Mouse (Mus musculus) cerebral cortex, adult 2 months (tissue): ENCODE measurements around the gene Sufu.

Experiments
- WGBS: fragments of 180-500 bp; shearing (Covaris S2); methylation state at CpG from one replicate; pipeline ENCODE4 v1.1.7; 2018; 5-methylcytosine and 5-hydroxymethylcytosine counted together

Gene Sufu

DNA sequence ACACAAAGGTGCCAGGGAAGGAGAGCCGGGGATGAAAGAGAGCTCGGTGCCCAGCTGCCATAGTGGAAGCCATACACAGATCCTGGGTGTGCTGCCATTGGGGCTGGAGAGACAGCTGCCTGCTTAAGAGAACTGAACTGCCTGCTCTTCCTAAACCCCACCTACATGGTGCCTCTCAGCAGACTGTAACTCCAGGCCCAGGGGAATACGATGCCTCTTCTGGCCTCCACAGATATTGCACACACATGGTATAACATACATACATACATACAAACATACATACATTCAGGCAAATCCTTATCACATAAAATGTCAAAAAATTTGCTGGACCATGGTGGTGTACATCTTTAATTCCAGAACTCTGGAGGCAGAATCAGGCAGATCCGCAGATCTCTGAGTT, 66.8 kb downstream of the Sufu start:
- WGBS, result 97% methylated on average over 4 of the region's 4 CpGs

DNA sequence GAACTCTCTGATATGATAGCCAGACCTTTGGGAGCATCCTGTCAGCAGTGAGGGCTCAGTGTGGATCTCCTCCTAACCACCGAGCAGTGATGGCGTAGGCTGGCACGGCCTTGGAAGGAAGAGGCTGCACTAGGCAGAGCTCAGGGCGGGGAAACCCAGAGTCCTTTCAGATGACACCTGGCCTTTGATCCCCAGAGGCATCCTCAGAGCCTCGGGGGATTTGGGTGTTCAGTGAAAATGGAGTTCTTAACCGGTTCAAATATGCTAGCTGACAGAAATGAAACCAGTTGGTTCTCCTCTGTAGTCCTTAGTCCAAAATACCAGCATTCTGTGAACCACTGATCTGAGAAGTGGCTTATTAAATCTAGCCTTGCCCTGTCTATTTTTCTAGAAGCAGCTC, 69.5 kb downstream of the Sufu start:
- WGBS, result 79% methylated on average over 6 of the region's 6 CpGs

DNA sequence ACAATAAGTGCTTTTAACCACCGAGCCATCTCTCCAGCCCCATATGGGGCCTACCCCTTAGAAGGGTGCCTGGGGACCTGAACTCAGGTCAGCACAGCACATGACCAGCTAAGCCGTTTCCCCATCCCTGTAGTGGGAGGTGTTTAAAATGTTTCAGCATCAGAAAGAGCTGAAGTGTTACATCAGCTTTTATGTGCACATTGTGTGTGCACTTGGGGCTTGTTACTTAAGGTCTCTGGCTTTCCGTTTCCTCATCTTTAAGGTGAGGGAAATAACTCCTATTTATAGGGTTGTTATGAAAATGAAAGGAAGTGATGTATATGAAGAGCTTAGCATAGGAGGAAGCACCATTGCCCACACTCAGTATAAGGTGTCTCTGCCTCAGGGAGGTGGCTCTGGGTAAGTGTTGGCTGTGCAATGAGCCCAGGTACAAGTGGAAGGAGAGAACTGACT, 70.4 kb downstream of the Sufu start:
- WGBS, result 70% methylated on average over 3 of the region's 3 CpGs

DNA sequence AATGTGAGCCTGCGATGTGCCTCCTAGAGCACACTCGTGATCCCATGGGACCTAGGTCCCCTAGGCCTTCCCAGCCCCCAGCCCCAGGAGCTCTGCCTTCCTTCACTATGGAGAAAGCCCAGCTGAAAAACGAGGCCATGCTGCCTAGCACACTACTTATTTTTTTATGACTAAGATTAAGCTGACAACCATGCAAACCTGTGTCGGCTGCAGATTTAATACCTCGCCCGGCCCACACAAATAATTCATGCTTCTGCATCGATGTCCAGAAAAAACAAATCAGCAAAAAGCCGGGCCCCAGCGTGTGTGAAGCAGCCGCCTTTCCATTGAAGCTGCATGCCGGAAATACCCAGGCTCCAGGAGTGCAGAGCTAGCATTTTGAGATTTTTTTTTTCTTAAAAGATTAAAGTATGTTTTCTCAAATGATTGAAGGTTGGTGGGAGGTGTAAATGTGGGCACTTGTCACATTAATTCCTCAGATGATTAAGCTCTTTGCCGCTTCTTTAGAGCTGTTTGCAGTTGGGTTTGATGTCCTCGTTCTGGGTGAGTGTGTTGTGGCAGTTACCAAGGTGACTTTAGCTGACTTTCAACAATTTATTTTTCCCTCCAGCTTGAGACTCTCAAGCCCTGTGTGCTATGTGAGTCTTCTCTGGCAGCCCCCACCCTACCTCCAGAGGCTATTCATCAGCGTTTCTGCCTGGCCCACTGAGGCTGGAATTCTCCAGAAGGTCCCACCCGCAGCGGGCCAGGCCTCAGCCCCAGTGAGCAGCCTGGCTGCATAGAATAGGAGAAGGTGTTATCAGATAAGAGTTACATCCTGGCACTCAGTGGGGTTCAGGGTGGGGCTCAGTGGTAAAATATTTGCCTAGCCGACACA, 73.9 kb downstream of the Sufu start:
- WGBS, result 50% methylated on average over 17 of the region's 17 CpGs

DNA sequence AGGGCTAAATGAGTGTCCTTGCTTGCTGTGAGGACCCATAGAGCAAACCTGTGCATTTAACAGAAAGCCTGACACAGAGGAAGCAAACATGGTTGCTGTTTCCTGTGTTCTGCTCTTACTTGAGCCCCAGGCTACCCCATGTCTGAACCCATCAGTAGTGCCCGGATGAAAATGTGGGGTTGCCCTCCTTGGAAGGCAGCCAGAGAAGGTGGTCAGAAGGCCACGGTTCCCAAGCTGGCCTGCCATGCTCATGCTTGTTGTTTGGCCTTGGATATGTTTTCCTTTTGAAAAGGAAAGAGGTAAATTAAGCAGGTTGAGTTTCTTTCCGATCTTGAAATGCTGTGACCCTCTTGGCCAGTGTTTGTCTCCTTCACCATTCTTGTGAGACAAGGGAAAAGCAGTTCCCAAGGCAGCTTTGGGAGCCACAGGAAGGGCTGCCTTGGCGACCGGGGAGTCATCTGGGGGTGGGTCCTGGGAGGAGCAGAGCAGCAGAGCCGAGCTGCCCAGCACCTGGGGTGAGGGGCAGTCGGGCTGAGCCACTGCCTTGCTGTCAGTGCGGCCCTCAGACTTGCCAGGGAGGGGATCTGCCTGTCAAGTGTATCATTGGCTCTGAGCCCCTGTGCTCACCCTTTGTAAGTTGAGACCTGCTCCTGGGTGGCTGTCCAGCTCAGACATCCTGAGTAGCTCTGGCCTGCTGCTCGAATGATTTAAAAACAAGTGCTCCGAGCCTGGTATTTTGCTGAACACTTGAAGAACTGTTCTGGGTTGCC, 74.8 kb downstream of the Sufu start:
- WGBS, result 49% methylated on average over 10 of the region's 10 CpGs

DNA sequence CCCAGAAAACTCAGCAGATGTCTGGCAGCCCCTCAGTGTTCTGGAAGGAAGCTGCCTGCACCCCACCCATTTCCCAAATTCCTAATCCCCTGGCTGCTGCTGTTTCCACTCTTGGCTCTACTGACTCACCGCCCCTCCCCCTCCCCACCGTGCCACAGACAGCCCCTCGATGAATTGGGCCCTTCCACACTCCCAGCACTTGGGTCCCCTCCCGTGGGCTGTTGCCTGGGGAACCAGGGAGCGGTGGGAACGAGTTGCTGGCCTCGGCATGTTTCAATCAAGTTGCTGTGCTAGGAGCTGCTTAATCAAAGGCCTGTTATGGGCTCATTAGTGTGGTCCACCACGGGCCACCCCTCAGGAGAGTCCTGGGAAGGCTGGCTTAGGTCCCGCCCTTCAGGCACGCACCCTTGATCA, 80.7 kb downstream of the Sufu start:
- whole genome bisulfite sequencing, result 44% methylated on average over 10 of the region's 10 CpGs

DNA sequence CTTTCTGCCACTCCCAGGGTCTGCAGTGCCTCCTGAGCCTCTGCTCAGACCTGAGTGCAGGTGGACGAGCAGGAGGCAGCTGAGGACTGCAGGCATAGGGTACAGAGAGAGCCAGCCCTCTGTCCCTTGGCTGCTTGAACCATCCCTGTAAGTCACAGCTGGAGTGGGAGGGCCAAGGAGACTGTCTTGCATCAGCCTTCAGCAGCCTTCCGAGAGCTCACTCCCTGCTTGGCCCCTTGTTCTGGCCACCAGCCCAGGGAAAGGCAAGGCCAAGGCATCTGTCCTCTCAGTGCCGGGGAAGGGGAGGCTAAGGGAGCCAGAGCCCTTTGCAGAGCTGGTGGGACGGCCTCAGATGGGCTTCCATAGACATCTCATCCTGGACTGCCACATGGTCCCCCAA, 81.5 kb downstream of the Sufu start:
- 71% methylated on average over 4 of the region's 4 CpGs for WGBS

- WGBS, result 73% methylated on average over 5 of the region's 5 CpGs
Observed at GRCm38 (mm10) chr19:46478826-46479225, 82.1 kb downstream of the Sufu start.

DNA sequence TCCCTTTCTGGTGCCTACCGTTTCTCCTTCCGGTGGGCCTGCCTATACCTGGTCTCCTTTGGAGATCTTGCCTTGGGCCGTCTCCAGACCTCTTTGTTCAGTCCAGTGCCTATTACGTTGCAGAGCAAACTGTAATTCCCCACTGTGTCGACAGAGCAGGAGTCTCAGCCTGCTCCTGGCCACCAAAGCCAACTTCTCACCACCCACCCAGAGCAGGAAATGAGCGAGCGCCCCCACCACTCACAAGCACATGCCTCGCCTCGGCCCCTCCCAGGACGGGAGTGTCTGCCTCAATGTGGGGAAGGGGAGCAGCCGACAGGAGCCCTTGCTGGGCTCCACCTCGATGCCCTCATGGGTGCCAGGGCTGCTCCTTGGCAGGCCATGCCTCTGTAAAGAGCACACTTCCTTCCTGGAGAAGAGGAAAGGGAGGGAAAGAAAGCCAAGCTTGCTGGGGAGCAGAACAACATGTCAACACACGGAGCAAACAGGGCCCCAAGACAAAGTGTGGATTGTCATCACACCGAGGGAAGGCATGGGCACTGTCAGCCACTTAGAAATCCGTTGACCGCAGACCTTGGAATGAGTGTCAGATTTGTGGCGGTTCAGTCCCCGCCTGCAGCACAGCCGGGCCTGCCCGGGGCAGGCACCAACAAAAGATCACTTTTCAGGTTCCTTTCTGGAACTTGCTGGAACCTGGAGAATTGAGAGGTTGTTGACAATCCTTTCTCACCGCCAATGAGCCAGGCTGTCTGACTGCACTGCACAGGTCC, 82.8 kb downstream of the Sufu start:
- WGBS, result 56% methylated on average over 21 of the region's 21 CpGs

DNA sequence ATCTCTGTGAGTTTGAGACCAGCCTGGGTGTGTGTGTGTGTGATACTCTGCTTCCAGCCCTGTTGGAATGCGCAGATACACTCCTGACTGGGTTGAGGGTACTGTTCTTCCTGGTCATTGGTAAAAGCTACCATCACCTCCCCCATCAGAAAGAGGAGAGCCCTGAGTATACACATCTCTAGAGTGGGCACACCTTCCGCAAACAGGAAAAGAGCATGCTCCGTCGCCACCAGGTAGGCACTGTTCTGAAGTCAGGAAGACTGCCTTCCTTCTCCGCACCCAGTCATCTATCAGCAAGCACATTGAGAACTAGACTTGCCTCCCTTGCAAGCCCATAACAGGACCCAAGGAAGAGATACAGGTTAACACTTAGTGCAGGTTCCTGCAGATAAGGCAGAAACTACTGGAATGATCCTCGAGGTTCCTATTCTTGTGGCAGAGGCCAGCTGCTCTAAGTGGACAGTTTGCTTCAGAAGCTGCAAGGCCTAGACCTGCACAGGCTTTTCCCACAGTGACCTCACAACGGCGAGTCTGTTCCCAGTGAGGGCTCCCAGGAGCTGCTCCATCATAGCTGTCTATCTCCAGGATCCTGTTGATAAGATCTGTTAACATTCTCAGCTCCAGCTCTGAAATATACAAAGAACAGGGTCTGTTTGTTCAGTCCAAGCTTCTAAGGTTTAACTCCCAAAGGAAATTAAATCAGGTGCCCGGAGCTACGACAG, 84.1 kb downstream of the Sufu start:
- 81% methylated on average over 10 of the region's 10 CpGs for WGBS

GRCm38 (mm10) chr19:46481352-46481751, 84.7 kb downstream of the Sufu start:
- 57% methylated on average over 3 of the region's 3 CpGs for WGBS

DNA sequence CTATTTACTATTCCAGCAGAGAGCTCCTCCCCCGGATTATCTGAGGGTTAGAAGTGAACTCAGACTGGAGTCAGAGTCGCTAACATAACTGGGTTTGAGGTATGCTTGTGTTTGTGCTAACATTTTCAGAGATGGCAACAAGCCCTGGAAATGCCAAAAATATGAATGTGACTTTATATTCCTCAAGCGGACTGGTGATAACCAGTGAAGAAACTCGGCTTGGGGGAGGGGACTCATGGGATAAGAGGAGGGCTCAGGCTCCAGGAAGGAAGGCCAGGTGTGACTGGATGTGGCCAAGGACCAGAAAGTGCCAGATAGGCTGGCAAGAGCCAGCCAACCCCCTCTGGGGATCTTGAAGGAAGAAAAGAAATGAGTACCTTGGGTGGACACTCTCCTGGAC, 85.1 kb downstream of the Sufu start:
- WGBS, result 59% methylated on average over 4 of the region's 4 CpGs

GRCm38 (mm10) chr19:46482896-46483516, 86.3 kb downstream of the Sufu start:
- WGBS, result 39% methylated on average over 17 of the region's 17 CpGs

GRCm38 (mm10) chr19:46483701-46484328, 87.1 kb downstream of the Sufu start:
- 40% methylated on average over 15 of the region's 15 CpGs for WGBS

DNA sequence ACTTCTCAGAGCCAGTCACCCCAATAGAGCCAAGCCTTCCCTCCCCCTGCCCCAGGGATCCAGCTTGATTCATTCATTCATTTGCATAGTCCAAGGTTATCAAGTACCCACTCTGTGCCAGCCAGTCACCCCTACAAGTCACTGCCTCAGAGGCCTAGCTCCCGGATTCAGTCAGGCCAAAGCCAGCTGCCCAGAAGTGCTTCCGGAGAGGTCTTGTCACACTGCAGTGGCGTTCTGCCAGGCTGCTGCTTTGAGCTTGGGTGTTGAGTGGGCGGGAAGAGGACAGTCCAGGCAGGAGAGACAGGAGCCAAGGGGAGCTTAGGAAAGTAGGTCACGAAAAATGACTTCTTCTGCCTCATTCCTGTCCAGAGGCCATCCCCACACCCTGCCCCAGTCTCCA, 87.8 kb downstream of the Sufu start:
- 29% methylated on average over 5 of the region's 5 CpGs for WGBS

DNA sequence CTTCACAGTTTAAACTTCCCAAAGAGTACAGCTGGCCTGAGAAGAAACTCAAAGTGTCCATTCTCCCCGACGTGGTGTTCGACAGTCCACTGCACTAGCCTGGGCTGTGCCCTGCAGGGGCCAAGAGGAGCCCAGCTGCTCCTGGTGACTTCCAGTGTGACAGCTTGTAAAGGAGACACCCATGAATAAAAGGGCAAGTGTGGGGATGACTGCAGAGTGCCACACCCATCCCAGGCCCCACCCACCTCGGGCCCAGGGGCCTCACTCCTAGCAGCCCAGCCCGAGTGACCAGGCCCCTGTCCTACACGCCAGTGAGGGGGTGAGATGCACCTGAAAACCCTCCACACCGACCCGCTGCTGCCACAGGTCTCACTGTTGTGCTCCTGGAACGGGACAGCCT, 89.2 kb downstream of the Sufu start:
- WGBS, result 80% methylated on average over 9 of the region's 9 CpGs

DNA sequence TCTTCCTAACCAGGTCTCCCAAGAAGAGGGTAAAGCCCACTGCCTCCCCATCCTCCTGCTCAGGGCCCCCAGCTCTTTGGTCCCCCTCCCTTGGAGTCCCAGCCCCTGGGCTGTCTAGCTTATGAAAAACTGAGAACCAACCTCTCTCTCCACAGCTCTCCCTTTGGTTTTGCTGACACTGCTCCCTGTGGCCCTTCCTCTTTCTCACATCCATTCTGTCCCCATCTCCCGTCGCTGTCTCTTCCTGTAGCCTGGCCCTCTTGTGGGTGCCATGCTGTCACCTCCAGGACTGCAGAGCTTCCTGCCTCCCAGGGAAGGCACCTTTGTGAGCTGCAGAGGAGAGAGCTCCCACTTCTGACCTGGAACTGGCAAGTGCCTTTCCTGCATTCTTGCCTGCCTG, 90.0 kb downstream of the Sufu start:
- whole genome bisulfite sequencing, result 67% methylated on average over 2 of the region's 2 CpGs

- 89% methylated on average over 1 of the region's 1 CpGs for WGBS
Observed at GRCm38 (mm10) chr19:46489448-46489847, 92.8 kb downstream of the Sufu start.

DNA sequence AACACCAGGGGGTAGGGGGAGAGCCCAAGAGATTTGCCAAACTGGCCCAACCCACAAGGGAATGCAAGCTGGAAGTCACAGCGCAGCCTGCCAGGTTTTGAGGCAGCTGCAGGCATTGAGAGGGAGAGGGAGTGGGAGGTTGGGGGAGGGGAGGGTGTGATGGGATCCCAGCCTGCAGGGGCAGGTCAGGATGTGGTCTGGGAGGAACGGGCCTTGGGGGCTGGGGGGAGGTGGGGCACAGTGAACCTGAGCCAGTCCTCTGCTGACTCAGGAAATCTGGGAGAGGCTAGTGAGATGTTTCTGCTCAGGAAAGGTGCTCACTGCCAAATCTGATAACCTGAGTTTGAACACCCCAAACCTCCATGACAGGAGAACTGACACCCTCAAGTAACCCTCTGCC, 93.9 kb downstream of the Sufu start:
- WGBS, result 4% methylated on average over 2 of the region's 2 CpGs

DNA sequence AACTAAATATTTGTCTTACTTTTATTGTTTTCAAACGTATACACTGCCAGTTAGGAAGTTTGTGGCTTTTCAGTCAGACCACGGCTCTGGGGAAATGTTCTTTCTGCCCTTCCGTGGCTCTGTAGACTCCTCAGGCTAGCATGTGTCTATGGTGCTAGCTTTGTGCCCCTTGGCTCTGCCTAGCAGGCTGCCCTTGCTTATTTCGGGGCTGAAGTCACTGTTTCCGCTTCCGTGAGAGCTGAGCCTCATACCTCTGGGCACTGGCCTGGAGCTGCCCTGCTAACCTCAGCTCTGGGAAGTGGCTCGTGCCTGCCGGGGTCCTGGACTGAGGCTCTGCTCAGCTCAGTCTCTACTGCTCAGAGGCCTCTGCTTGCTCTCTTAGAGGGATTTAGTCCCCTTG, 98.4 kb downstream of the Sufu start:
- 74% methylated on average over 8 of the region's 8 CpGs for WGBS

DNA sequence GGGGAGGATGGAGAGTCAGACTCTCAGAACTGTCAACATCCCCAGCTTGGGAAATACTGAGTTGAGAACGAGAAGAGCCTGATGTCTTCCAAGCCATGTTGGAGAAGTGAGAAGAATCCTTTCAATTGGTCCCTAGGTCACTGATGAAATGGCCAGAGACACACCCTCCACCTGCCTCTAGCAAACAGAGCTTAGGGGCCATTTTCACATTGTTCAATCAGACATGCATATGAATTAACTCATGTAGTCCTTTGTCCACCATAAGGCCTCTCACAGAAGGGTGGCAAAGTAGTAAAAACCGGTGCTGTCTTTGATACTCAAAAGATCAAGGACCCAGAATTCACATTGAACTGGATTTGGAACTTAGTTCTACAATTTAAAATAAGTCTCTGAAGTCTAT, 100.5 kb downstream of the Sufu start:
- WGBS, result 87% methylated on average over 2 of the region's 2 CpGs
